Mouse (Mus musculus) ZHBTc4 (cell line): ENCODE results near the gene Negr1.

Source experiments
- DNase-seq: peaks from one replicate; pipeline ENCODE4 v3.0.0-alpha.2; 2011; ENCODE audit warnings: low read depth, low spot score

Negr1 gene

GRCm38 (mm10) chr3:156690059-156690605 is 128.5 kb downstream of the Negr1 start:
- no peak for DNase-seq

- DNase-seq, result no peak
Measured at GRCm38 (mm10) chr3:156698687-156699086, 137.1 kb downstream of the Negr1 start.

- no peak for DNase-seq
Measured at GRCm38 (mm10) chr3:156703241-156703640, 141.6 kb downstream of the Negr1 start.

GRCm38 (mm10) chr3:156710240-156710639 is 148.6 kb downstream of the Negr1 start:
- no peak for DNase-seq

GRCm38 (mm10) chr3:156710693-156711092 is 149.1 kb downstream of the Negr1 start:
- DNase-seq, result no peak

- no peak for DNase-seq
Measured at GRCm38 (mm10) chr3:156736335-156736734, 174.7 kb downstream of the Negr1 start.

- no peak for DNase-seq
Measured at GRCm38 (mm10) chr3:156739529-156739928, 177.9 kb downstream of the Negr1 start.

- no peak for DNase-seq
Measured at GRCm38 (mm10) chr3:156743266-156743665, 181.7 kb downstream of the Negr1 start.

- DNase-seq, result no peak
Measured at GRCm38 (mm10) chr3:156745218-156745770, 183.7 kb downstream of the Negr1 start.

GRCm38 (mm10) chr3:156747456-156747855 is 185.9 kb downstream of the Negr1 start:
- DNase-seq, result no peak

GRCm38 (mm10) chr3:156753780-156754373 is 192.3 kb downstream of the Negr1 start:
- no peak for DNase-seq

- DNase-seq, result no peak
Measured at GRCm38 (mm10) chr3:156754790-156755530, 193.4 kb downstream of the Negr1 start.

- DNase-seq, result no peak
Measured at GRCm38 (mm10) chr3:156765015-156765414, 203.4 kb downstream of the Negr1 start.

GRCm38 (mm10) chr3:156766171-156766845 is 204.7 kb downstream of the Negr1 start:
- no peak for DNase-seq

GRCm38 (mm10) chr3:156771626-156772025 is 210.0 kb downstream of the Negr1 start:
- DNase-seq, result no peak

GRCm38 (mm10) chr3:156772057-156772456 is 210.5 kb downstream of the Negr1 start:
- DNase-seq, result no peak

GRCm38 (mm10) chr3:156784309-156784852 is 222.8 kb downstream of the Negr1 start:
- no peak for DNase-seq

- no peak for DNase-seq
Measured at GRCm38 (mm10) chr3:156786355-156786754, 224.8 kb downstream of the Negr1 start.

GRCm38 (mm10) chr3:156791234-156791633 is 229.6 kb downstream of the Negr1 start:
- no peak for DNase-seq

GRCm38 (mm10) chr3:156792743-156793142 is 231.1 kb downstream of the Negr1 start:
- DNase-seq, result no peak

- DNase-seq, result no peak
Measured at GRCm38 (mm10) chr3:156794091-156794490, 232.5 kb downstream of the Negr1 start.

GRCm38 (mm10) chr3:156794610-156795009 is 233.0 kb downstream of the Negr1 start:
- no peak for DNase-seq
